Mouse (Mus musculus) hematopoietic stem cell, adult 5-6 weeks (primary cell): ENCODE data around the gene Vps37c. TPM values are rescaled to one million over a fixed set of nuclear protein-coding genes. Genes with fewer than 3 reads are reported as not detected.

Source experiments
- total RNA-seq: library from RNA; stranded (forward); fragments of 172-1452, 232-1000 nt; gene quantifications from 2 replicates; pipeline ENCODE4 v1.2.3, GENCODE M21; 2017

The Vps37c gene
- total RNA-seq, 1 experiment from 2014 or later = 11.7 TPM

Other genes with a start within 250 kb of the Vps37c start
- not detected in 2 replicates for gene Lrrc10b, start 231.3 kb upstream of the Vps37c start, total RNA-seq
- not detected in 2 replicates for gene Ppp1r32, start 205.8 kb upstream of the Vps37c start, total RNA-seq
- gene Cpsf7, start 163.5 kb upstream of the Vps37c start, total RNA-seq = 52.1 and 63.2 TPM in 2 replicates
- gene Sdhaf2, start 162.6 kb upstream of the Vps37c start, total RNA-seq = 59.2 and 71.7 TPM in 2 replicates
- gene Tmem216, start 132.5 kb upstream of the Vps37c start, total RNA-seq = 8.5 and 27.0 TPM in 2 replicates
- gene Cyb561a3, start 111.6 kb upstream of the Vps37c start, total RNA-seq = 19.9 and 39.3 TPM in 2 replicates
- 5.6 and 11.9 TPM in 2 replicates for gene Tmem138, start 111.4 kb upstream of the Vps37c start, total RNA-seq
- 373 and 377 TPM in 2 replicates for gene Ddb1, start 83.4 kb upstream of the Vps37c start, total RNA-seq
- 4.0 and 7.3 TPM in 2 replicates for gene Tkfc, start 83.1 kb upstream of the Vps37c start, total RNA-seq
- gene Vwce, start 54.5 kb upstream of the Vps37c start, total RNA-seq = 0.19 TPM in 1 of 2 replicates, not detected in the other
- not detected in 2 replicates for gene Pga5, start 10.7 kb upstream of the Vps37c start, total RNA-seq
- 1.1 and 4.5 TPM in 2 replicates for gene Cd5, start 50.3 kb downstream of the Vps37c start, total RNA-seq
- 1.6 and 3.4 TPM in 2 replicates for gene Cd6, start 141.3 kb downstream of the Vps37c start, total RNA-seq
- 0.94 and 9.2 TPM in 2 replicates for gene Slc15a3, start 151.0 kb downstream of the Vps37c start, total RNA-seq
- gene Tmem132a, start 181.2 kb downstream of the Vps37c start, total RNA-seq = 0.40 and 4.1 TPM in 2 replicates
- gene Tmem109, start 193.3 kb downstream of the Vps37c start, total RNA-seq = 17.5 and 20.7 TPM in 2 replicates
- gene Prpf19, start 206.5 kb downstream of the Vps37c start, total RNA-seq = 109 and 145 TPM in 2 replicates
- gene Zp1, start 231.9 kb downstream of the Vps37c start, total RNA-seq = not detected in 2 replicates
- gene Ptgdr2, start 248.4 kb downstream of the Vps37c start, total RNA-seq = 0.10 and 0.75 TPM in 2 replicates